Mouse (Mus musculus): ENCODE results near the gene March4.

GRCm38 (mm10) chr1:72432579-72432978 lies 104.2 kb downstream of the March4 start:
- TF ChIP-seq EP300 (IDR thresholded peaks at IDR 0.05; ENCODE audit: insufficient read depth, low read depth, low read length) (no peak), CTCF (IDR thresholded peaks at IDR 0.05; ENCODE audit: low read depth, low read length) (no peak)

Measured in ES-Bruce4 (cell line).